Mouse (Mus musculus) stomach, postnatal 0 days (tissue): ENCODE results near the gene Nup43.

Experiments used
- CTCF ChIP-seq: IDR thresholded peaks from 2 replicates; pipeline ENCODE4 v1.5.1; 2016; ENCODE audit warnings: antibody characterized with exemption, low read depth, mild to moderate bottlenecking, moderate library complexity
- EP300 ChIP-seq: optimal IDR thresholded peaks from 2 replicates; pipeline ENCODE3; 2016; ENCODE audit warnings: antibody characterized with exemption

GRCm38 (mm10) chr10:7725751-7726500 is 58.6 kb downstream of the Nup43 start, which contains the start of gene Katna1:
- no peak for TF ChIP-seq CTCF
- no peak for TF ChIP-seq EP300
